Mouse (Mus musculus) gonadal fat pad, adult 2 months (tissue): ENCODE results near the gene Hist1h4b. TPM values are rescaled to one million over a fixed set of nuclear protein-coding genes. Genes with fewer than 3 reads are reported as not detected.

Experiments
- DNase-seq: peaks from one replicate; pipeline ENCODE4 v3.0.0-alpha.2; 2012; ENCODE audit warnings: low read depth
- polyA plus RNA-seq: library from polyadenylated mRNA; depleted of rRNA; stranded (reverse); fragments of >200 nt; gene quantifications from 2 replicates; pipeline ENCODE4 v1.2.3, GENCODE M21; 2012; rRNA removed

Gene Hist1h4b
- polyA plus RNA-seq, 1 experiment = 0.82 TPM

- DNase-seq = no peak
Measured at GRCm38 (mm10) chr13:23799405-23799804, 42.6 kb downstream of the Hist1h4b start.

- no peak for DNase-seq
Measured at GRCm38 (mm10) chr13:23804532-23804931, 47.7 kb downstream of the Hist1h4b start.

- no peak for DNase-seq
Measured at GRCm38 (mm10) chr13:23806422-23807052, 49.7 kb downstream of the Hist1h4b start, which contains the start of gene Slc17a2. TSS of gene Slc17a2 (plus strand) at chr13:23806993.

Other genes starting within 250 kb of the Hist1h4b start
- 50.9 and 92.4 TPM in 2 replicates for gene Hist1h4h, start 226.0 kb upstream of the Hist1h4b start, polyA plus RNA-seq
- 20.4 and 27.6 TPM in 2 replicates for gene Hist1h2af, start 223.1 kb upstream of the Hist1h4b start, polyA plus RNA-seq
- 1.5 and 2.8 TPM in 2 replicates for gene Hist1h3g, start 221.6 kb upstream of the Hist1h4b start, polyA plus RNA-seq
- gene Hist1h2bh, start 213.6 kb upstream of the Hist1h4b start, polyA plus RNA-seq = 0.61 and 0.81 TPM in 2 replicates
- gene Hist1h3f, start 213.0 kb upstream of the Hist1h4b start, polyA plus RNA-seq = 1.9 and 2.1 TPM in 2 replicates
- 3.9 and 8.5 TPM in 2 replicates for gene Hist1h4f, start 205.4 kb upstream of the Hist1h4b start, polyA plus RNA-seq
- 0.19 and 0.24 TPM in 2 replicates for gene Hist1h1d, start 203.8 kb upstream of the Hist1h4b start, polyA plus RNA-seq
- 11.9 and 13.2 TPM in 2 replicates for gene Hist1h3e, start 194.6 kb upstream of the Hist1h4b start, polyA plus RNA-seq
- gene Hist1h2ae, start 185.8 kb upstream of the Hist1h4b start, polyA plus RNA-seq = 0.49 and 1.3 TPM in 2 replicates
- 18.7 and 22.4 TPM in 2 replicates for gene Hist1h2bg, start 185.6 kb upstream of the Hist1h4b start, polyA plus RNA-seq
- gene Hist1h2bf, start 182.8 kb upstream of the Hist1h4b start, polyA plus RNA-seq = 2.0 and 2.9 TPM in 2 replicates
- gene Hist1h2ad, start 182.6 kb upstream of the Hist1h4b start, polyA plus RNA-seq = 1.3 and 2.0 TPM in 2 replicates
- 3.8 and 4.1 TPM in 2 replicates for gene Hist1h3d, start 181.2 kb upstream of the Hist1h4b start, polyA plus RNA-seq
- 6.9 and 9.6 TPM in 2 replicates for gene Hist1h4d, start 175.4 kb upstream of the Hist1h4b start, polyA plus RNA-seq
- gene Hist1h2be, start 135.9 kb upstream of the Hist1h4b start, polyA plus RNA-seq = 5.4 and 9.0 TPM in 2 replicates
- gene Hist1h1e, start 134.5 kb upstream of the Hist1h4b start, polyA plus RNA-seq = 3.1 and 3.9 TPM in 2 replicates
- gene Hist1h2ac, start 73.1 kb upstream of the Hist1h4b start, polyA plus RNA-seq = 0.32 and 0.63 TPM in 2 replicates
- gene Hist1h2bc, start 72.8 kb upstream of the Hist1h4b start, polyA plus RNA-seq = 245 and 281 TPM in 2 replicates
- gene Hist1h1t, start 61.2 kb upstream of the Hist1h4b start, polyA plus RNA-seq = not detected in 2 replicates
- gene Hist1h4c, start 58.6 kb upstream of the Hist1h4b start, polyA plus RNA-seq = 3.9 and 6.4 TPM in 2 replicates
- 21.7 and 43.9 TPM in 2 replicates for gene Hfe, start 46.2 kb upstream of the Hist1h4b start, polyA plus RNA-seq
- 70.6 and 72.3 TPM in 2 replicates for gene Hist1h1c, start 18.2 kb upstream of the Hist1h4b start, polyA plus RNA-seq
- gene Hist1h3c, start 11.4 kb upstream of the Hist1h4b start, polyA plus RNA-seq = 2.4 and 3.3 TPM in 2 replicates
- gene Hist1h2bb, start 10.3 kb upstream of the Hist1h4b start, polyA plus RNA-seq = 2.2 and 5.9 TPM in 2 replicates
- 0.61 and 2.9 TPM in 2 replicates for gene Hist1h2ab, start 5.9 kb upstream of the Hist1h4b start, polyA plus RNA-seq
- gene Hist1h3b, start 4.7 kb upstream of the Hist1h4b start, polyA plus RNA-seq = 1.4 and 3.1 TPM in 2 replicates
- 5.8 and 9.3 TPM in 2 replicates for gene Hist1h4a, start 4.2 kb downstream of the Hist1h4b start, polyA plus RNA-seq
- gene Hist1h3a, start 5.4 kb downstream of the Hist1h4b start, polyA plus RNA-seq = 2.8 and 4.3 TPM in 2 replicates
- gene Hist1h1a, start 6.7 kb downstream of the Hist1h4b start, polyA plus RNA-seq = not detected in 2 replicates
- gene Trim38, start 12.9 kb downstream of the Hist1h4b start, polyA plus RNA-seq = 0.10 and 0.16 TPM in 2 replicates
- 0.04 TPM in 1 of 2 replicates, not detected in the other for gene Slc17a2, start 50.0 kb downstream of the Hist1h4b start, polyA plus RNA-seq
- gene Slc17a3, start 82.4 kb downstream of the Hist1h4b start, polyA plus RNA-seq = 0.06 TPM in 1 of 2 replicates, not detected in the other
- gene Slc17a1, start 110.7 kb downstream of the Hist1h4b start, polyA plus RNA-seq = 0.05 TPM in 1 of 2 replicates, not detected in the other
- gene Slc17a4, start 158.0 kb downstream of the Hist1h4b start, polyA plus RNA-seq = 0.08 and 0.10 TPM in 2 replicates
- gene Hist1h2ba, start 177.1 kb downstream of the Hist1h4b start, polyA plus RNA-seq = 0.77 TPM in 1 of 2 replicates, not detected in the other
- not detected in 2 replicates for gene Hist1h2aa, start 177.4 kb downstream of the Hist1h4b start, polyA plus RNA-seq
- gene Scgn, start 234.2 kb downstream of the Hist1h4b start, polyA plus RNA-seq = not detected in 2 replicates